Mouse (Mus musculus) forebrain, embryonic 12.5 days (tissue): ENCODE results near the gene Slc7a6. TPM values are rescaled to one million over a fixed set of nuclear protein-coding genes. Genes with fewer than 3 reads are reported as not detected.
A peak's percentile ranks its signal among the peaks of the same experiment; 100 is the strongest.
"Not testable (repeated sequence)": the region's sequence is repeated elsewhere in the genome, so short reads cannot be mapped to it uniquely, and the experiment has no call there.

Experiments
- ATAC-seq: fragments of 200-750 bp; cut with Nextera tagmentation; 2 replicates; pipeline ENCODE4 v1.8.0; 2017; ENCODE audit warnings: moderate TSS enrichment; ENCODE audit not compliant: low FRiP score
- H3K27ac ChIP-seq: fragments of 300-500 bp; sonication (generic); 2 replicates; pipeline ENCODE4 v1.5.1; 2016; ENCODE audit warnings: mild to moderate bottlenecking
- H3K27me3 ChIP-seq: fragments of 300-500 bp; sonication (generic); 2 replicates; pipeline ENCODE4 v1.6.1; 2016; ENCODE audit warnings: mild to moderate bottlenecking
- H3K36me3 ChIP-seq: fragments of 300-500 bp; sonication (generic); replicated peaks from 2 replicates; pipeline ENCODE4 v1.6.1; 2016; ENCODE audit warnings: mild to moderate bottlenecking
- H3K4me1 ChIP-seq: fragments of 300-500 bp; sonication (generic); 2 replicates; pipeline ENCODE4 v1.6.1; 2016
- H3K4me2 ChIP-seq: fragments of 300-500 bp; sonication (generic); 2 replicates; pipeline ENCODE4 v1.6.1; 2016; ENCODE audit warnings: mild to moderate bottlenecking, moderate library complexity
- H3K4me3 ChIP-seq: fragments of 300-500 bp; sonication (generic); replicated peaks from 2 replicates; pipeline ENCODE4 v1.5.1; 2016; ENCODE audit warnings: mild to moderate bottlenecking
- H3K9ac ChIP-seq: fragments of 300-500 bp; sonication (generic); 2 replicates; pipeline ENCODE4 v1.6.1; 2016; ENCODE audit warnings: mild to moderate bottlenecking
- H3K9me3 ChIP-seq: fragments of 300-500 bp; sonication (generic); 2 replicates; pipeline ENCODE4 v1.6.1; 2016
- WGBS: fragments of 180-500 bp; shearing (Covaris S2); methylation state at CpG from one replicate; pipeline ENCODE4 v1.1.7; 2016; 5-methylcytosine and 5-hydroxymethylcytosine counted together
- polyA plus RNA-seq: library from polyadenylated mRNA; unstranded; fragments of >200 nt; fragmentation: Nextera tagmentation; extraction: Ambion mirVana; gene quantifications from 2 replicates; pipeline ENCODE4 v1.2.1, GENCODE M21; 2016

Slc7a6 gene
- polyA plus RNA-seq, 1 experiment from 2014 or later = 72.9 TPM

- no peaks in the 10 kb centered on the region; the same call in 1 of the 2 replicates for H3K4me1 ChIP-seq
- H3K27ac ChIP-seq = no peak overlapping the region
- peaks cover 90% of the 10 kb centered on the region for H3K36me3 ChIP-seq
- 10% methylated on average over 1 of the region's 1 CpGs for WGBS
- no peaks in the 10 kb centered on the region for H3K9me3 ChIP-seq
- no peak overlapping the region for H3K4me3 ChIP-seq
- no peak overlapping the region for H3K9ac ChIP-seq
- H3K27me3 ChIP-seq = no peaks in the 10 kb centered on the region
- no peak for ATAC-seq
- H3K4me2 ChIP-seq = no peak overlapping the region
Observed at GRCm38 (mm10) chr8:106198741-106199140, 30.1 kb downstream of the Slc7a6 start.

DNA sequence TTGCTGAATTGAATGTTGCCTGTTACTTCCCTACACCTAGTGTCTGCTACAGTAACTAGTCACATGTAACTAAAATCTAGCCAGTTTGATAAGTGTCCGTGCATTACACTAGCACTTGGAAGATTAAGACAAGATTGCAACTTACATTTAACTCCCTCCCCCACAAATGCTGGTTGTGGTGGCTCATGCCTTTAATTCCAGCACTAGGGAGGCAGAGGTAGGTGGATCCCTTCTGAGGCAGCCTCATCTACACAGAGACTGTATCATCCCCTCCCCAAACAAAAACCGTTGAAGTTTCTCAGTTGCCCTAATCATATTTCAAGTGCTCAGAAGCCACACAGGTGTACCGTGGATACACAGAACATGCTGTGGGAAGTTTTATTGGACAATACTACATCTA, 30.9 kb downstream of the Slc7a6 start:
- H3K4me3 ChIP-seq, H3K9me3 ChIP-seq, H3K27me3 ChIP-seq, H3K27ac ChIP-seq, H3K9ac ChIP-seq, H3K4me1 ChIP-seq, H3K4me2 ChIP-seq, ATAC-seq: not testable (repeated sequence)
- H3K36me3 ChIP-seq = peaks cover 89% of the 10 kb centered on the region
- 86% methylated on average over 3 of the region's 3 CpGs for WGBS

DNA sequence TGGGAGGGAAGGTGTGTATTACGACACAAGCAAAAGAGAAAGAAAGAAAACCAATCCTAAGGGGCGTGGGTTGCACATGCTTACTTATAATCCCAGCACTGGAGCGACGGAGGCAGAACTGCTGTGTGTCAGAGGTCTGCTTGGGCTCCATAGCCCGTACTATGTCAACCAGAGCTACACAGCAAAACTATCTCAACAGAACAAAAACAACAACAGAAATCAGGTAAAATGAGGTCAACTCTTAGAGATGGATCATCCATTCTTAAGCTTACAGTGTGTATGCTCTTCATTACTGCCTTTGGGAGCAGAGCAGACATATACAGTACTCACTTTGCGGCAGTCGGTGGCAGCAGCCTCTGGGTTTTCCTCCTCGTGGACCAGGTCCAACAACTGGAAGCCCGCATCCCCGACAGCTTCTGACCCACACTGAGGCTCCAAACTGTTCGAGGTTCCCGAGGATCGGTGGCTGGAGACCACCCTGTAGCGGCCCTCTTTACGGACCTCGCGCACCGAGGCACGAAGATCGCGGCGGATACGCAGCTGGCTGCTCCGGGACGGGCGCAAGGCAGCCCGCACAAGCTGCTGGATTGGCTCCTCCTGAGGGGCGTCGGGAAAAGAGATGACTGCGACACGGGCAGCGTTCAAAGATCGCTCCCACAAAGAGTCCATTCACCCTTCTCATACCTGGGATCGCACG, 41.5 kb downstream of the Slc7a6 start:
- Histone ChIP-seq H3K9me3 (no peaks in the 10 kb centered on the region), H3K27ac (peak overlapping the region; percentile 94), H3K9ac (peak overlapping the region; percentile 93), H3K27me3 (no peaks in the 10 kb centered on the region), H3K36me3 (peaks cover 48% of the 10 kb centered on the region), H3K4me2 (peak overlapping the region; percentile 79), H3K4me1 (peaks cover 15% of the 10 kb centered on the region), H3K4me3 (peak overlapping the region; percentile 86)
- peak; percentile 60 for ATAC-seq
- under 1% methylated on average over 35 of the region's 35 CpGs for WGBS

DNA sequence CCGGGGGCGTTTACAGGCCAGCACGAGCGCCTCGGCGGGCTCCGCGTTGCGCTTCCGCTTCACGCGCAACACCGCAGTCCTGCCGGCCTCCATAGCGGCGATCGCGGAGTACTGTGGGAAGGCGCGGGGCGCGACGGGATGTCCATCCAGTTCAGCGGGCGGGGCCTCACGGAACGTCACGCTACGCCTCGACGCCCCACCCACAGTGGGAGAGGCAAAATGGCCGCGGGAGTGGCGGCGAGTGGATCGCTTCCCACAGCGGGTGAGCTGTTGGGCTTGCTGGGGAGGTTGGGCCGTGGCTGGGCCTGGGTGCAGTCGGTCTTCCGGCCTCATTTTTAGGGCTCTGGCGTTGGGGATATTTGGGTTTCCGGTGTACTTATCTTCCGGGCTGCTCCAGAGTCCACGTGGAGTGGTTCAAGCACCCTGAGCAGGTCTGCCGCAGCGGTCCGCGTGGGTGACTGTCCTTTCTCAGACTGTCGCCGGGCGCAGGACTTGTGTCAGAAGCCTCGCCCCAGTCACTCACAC, 42.2 kb downstream of the Slc7a6 start, which contains the start of the genes Slc7a6os and Prmt7:
Slc7a6os (minus strand) TSS at position 115 of the 525 bp plus-strand sequence.
Prmt7 (plus strand) TSS at position 116 of the 525 bp plus-strand sequence.
- WGBS = 0% methylated on average over 52 of the region's 52 CpGs
- Histone ChIP-seq H3K9ac (peak within 1 kb of the TSS; percentile 93), H3K4me3 (peak within 1 kb of the TSS; percentile 86), H3K36me3 (peaks cover 48% of the 10 kb centered on the region), H3K4me1 (peaks cover 15% of the 10 kb centered on the region), H3K4me2 (peak within 1 kb of the TSS; percentile 79), H3K9me3 (no peaks in the 10 kb centered on the region), H3K27me3 (no peaks in the 10 kb centered on the region), H3K27ac (peak within 1 kb of the TSS; percentile 94)
- peak; percentile 99 for ATAC-seq

DNA sequence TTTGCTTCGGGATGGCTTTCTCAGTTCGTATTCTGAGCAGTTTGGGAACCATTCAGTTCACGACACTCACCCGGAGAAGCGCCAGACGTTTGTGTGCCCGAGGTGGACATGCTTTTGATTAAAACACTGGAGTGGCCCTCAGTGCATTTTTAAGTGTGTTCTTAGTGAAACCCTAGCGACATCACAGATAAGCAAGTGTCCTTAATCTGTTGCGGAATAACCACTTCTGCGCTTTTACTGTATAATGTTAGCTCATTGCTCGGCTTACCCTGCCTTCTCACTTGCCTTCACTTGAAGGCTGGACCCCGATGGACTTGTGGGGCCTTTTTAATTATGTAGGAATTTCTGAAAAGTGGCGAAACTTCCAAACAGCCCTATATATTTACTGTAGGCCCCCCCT, 42.8 kb downstream of the Slc7a6 start:
- peak overlapping the region; percentile 86 for H3K4me3 ChIP-seq
- peaks cover 15% of the 10 kb centered on the region for H3K4me1 ChIP-seq
- H3K4me2 ChIP-seq = peak overlapping the region; percentile 79
- H3K9ac ChIP-seq = peak overlapping the region; percentile 93
- H3K36me3 ChIP-seq = peaks cover 53% of the 10 kb centered on the region
- H3K9me3 ChIP-seq = no peaks in the 10 kb centered on the region
- H3K27ac ChIP-seq = peak overlapping the region; percentile 94
- WGBS = 7% methylated on average over 13 of the region's 13 CpGs
- no peaks in the 10 kb centered on the region for H3K27me3 ChIP-seq
- ATAC-seq = no peak

DNA sequence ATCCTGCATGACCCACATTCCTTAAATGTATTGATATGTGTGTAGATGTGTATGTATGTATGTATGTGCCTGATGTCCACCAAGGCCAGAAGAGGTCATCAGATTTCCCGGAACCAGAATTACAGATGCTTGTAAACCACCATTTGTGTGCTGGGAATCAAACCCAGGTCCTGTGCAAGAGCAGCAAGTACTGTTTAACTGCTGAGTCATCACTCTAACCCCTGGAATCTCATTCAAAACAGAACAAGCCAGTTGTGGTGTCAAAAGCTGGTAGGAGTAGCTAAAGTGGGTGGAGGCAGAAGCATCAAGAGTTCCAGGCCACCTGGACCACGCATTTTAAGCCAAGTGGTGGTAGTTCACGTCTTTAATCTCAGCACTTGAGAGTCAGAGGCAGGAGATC, 45.3 kb downstream of the Slc7a6 start:
- H3K4me2 ChIP-seq = no peak overlapping the region
- H3K9me3 ChIP-seq = no peaks in the 10 kb centered on the region
- 94% methylated on average over 3 of the region's 3 CpGs for WGBS
- H3K27me3 ChIP-seq = no peaks in the 10 kb centered on the region
- no peak overlapping the region for H3K9ac ChIP-seq
- H3K27ac ChIP-seq = no peak overlapping the region
- no peak overlapping the region for H3K4me3 ChIP-seq
- H3K36me3 ChIP-seq = peaks cover 56% of the 10 kb centered on the region
- no peak for ATAC-seq
- H3K4me1 ChIP-seq = peaks cover 15% of the 10 kb centered on the region

- ATAC-seq = no peak
- Histone ChIP-seq H3K4me2 (no peak overlapping the region), H3K4me1 (no peaks in the 10 kb centered on the region), H3K4me3 (no peak overlapping the region), H3K9me3 (no peaks in the 10 kb centered on the region), H3K36me3 (peaks cover 76% of the 10 kb centered on the region), H3K27me3 (no peaks in the 10 kb centered on the region), H3K9ac (no peak overlapping the region), H3K27ac (no peak overlapping the region)
- WGBS = 89% methylated on average over 3 of the region's 3 CpGs
Observed at GRCm38 (mm10) chr8:106219620-106220019, 51.0 kb downstream of the Slc7a6 start.

- ATAC-seq = no peak
Observed at GRCm38 (mm10) chr8:106226589-106226988, 57.9 kb downstream of the Slc7a6 start.

DNA sequence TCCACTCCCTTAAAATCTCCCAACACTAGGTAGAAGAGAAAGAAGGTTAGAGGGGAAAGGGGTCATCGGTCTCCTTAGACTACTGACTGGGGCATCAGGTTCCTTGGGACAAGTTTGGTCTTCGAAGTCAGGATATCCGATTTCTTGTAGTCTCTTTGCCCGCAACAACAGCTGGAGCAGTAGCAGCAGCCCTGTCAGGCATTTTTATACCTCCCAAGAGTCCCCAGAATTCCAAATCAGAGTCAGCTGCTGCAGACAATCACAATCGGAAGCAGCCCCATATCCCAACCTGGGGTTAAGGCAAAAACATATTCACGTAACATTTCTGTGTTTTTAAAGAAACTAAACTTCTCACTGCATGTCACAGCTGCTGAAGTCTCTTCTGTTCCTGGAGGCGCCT, 62.9 kb downstream of the Slc7a6 start:
- no peak overlapping the region for H3K4me2 ChIP-seq
- WGBS = 92% methylated on average over 7 of the region's 7 CpGs
- H3K27ac ChIP-seq = no peak overlapping the region
- H3K9me3 ChIP-seq = no peaks in the 10 kb centered on the region
- H3K4me1 ChIP-seq = no peaks in the 10 kb centered on the region
- no peak overlapping the region for H3K4me3 ChIP-seq
- no peak overlapping the region for H3K9ac ChIP-seq
- H3K27me3 ChIP-seq = no peaks in the 10 kb centered on the region
- no peak for ATAC-seq
- H3K36me3 ChIP-seq = peaks cover 62% of the 10 kb centered on the region

More at GRCm38 (mm10) chr8:106226589-106226988, 57.9 kb downstream of the Slc7a6 start:
- H3K27ac ChIP-seq = no peak overlapping the region
- WGBS = 47% methylated on average over 9 of the region's 9 CpGs
- H3K4me1 ChIP-seq = no peaks in the 10 kb centered on the region
- no peaks in the 10 kb centered on the region for H3K27me3 ChIP-seq
- no peaks in the 10 kb centered on the region for H3K9me3 ChIP-seq
- H3K4me3 ChIP-seq = no peak overlapping the region
- H3K9ac ChIP-seq = no peak overlapping the region
- H3K36me3 ChIP-seq = peaks cover 65% of the 10 kb centered on the region
- H3K4me2 ChIP-seq = no peak overlapping the region

DNA sequence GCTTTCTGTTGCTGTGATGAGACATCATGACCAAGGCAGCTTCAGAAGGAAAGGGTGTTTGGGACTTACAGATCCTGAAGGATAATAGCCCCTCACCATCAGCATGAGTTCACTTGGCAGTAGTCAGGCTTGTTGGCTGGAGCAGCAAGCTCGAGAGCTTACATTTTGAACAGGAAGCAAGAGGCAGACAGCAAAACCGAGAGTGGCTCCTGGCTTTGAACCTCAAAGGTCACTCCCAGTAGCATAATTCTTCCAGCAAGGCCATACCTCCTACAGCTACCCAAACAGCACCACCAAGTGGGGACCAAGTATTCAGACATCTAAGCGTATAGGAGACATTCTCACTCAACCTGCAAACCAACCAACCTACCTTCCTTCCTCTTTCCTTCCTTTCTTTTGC, 64.1 kb downstream of the Slc7a6 start:
- no peak overlapping the region for H3K9ac ChIP-seq
- no peak overlapping the region for H3K4me3 ChIP-seq
- no peaks in the 10 kb centered on the region for H3K9me3 ChIP-seq
- H3K4me2 ChIP-seq = no peak overlapping the region
- no peak overlapping the region for H3K27ac ChIP-seq
- whole genome bisulfite sequencing = 84% methylated on average over 3 of the region's 3 CpGs
- peaks cover 66% of the 10 kb centered on the region for H3K36me3 ChIP-seq
- H3K27me3 ChIP-seq = no peaks in the 10 kb centered on the region
- H3K4me1 ChIP-seq = no peaks in the 10 kb centered on the region
- no peak for ATAC-seq

DNA sequence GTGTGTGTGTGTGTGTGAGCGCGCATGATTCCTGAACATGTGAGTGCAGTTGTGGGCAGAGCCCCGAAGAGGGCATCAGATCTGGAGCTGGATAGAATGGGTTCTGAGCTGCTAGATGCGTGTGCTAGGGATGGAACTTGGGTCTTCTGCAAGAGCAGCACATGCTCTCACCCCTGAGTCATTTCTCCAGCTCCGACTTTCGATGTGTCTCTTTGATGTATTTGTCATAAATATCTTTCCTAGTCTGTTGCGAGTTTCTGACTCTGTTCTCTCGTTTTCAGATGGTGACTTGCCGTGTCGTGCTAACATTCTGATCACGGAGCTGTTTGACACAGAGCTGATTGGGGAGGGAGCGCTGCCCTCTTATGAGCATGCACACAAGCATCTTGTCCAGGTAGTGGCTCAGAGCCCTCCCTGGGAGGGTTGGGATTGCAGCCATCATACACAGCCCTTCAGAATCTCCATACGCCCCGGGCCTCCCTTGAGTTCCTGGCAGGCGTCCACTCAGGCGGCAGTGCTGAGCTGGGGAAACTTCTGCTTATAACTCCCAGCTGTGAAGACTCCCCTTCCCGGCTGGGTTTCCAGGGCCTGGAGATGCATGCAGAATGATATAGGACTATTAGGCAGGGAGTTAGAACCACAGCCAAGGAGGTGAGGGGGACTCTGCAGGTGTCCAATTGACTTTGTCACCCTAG, 66.1 kb downstream of the Slc7a6 start:
- WGBS = 94% methylated on average over 17 of the region's 17 CpGs
- no peak for ATAC-seq
- Histone ChIP-seq H3K4me1 (no peaks in the 10 kb centered on the region), H3K4me3 (no peak overlapping the region), H3K27ac (no peak overlapping the region), H3K4me2 (no peak overlapping the region), H3K9me3 (no peaks in the 10 kb centered on the region), H3K27me3 (no peaks in the 10 kb centered on the region), H3K36me3 (peaks cover 64% of the 10 kb centered on the region), H3K9ac (no peak overlapping the region)

DNA sequence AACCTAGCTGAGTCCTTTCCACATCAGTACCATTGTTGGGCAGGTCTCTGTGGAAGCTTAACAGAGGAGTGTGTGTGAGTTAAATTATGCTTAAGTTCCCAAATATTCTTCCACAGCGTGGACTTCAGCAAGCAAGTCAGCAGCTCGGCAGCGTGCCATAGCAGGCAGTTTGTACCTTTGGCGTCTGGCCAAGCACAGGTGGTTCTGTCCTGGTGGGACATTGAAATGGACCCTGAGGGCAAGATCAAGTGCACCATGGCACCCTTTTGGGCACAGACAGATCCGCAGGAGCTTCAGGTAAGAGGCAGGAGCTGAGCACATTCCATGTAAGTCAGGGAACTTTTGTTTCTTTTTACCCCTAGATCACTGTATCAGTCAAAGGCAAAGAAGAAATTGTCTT, 68.4 kb downstream of the Slc7a6 start:
- no peak for ATAC-seq
- Histone ChIP-seq H3K4me1 (no peaks in the 10 kb centered on the region), H3K36me3 (peaks cover 70% of the 10 kb centered on the region), H3K9ac (no peak overlapping the region), H3K9me3 (no peaks in the 10 kb centered on the region), H3K27me3 (no peaks in the 10 kb centered on the region), H3K4me3 (no peak overlapping the region), H3K4me2 (no peak overlapping the region), H3K27ac (no peak overlapping the region)
- 90% methylated on average over 5 of the region's 5 CpGs for WGBS
